Mouse (Mus musculus) thymus, postnatal 0 days (tissue): ENCODE results near the gene Ripor3. TPM values are rescaled to one million over a fixed set of nuclear protein-coding genes. Genes with fewer than 3 reads are reported as not detected.
"Not testable (repeated sequence)": the region's sequence is repeated elsewhere in the genome, so short reads cannot be mapped to it uniquely, and the experiment has no call there.

Experiments used
- DNase-seq: peaks from one replicate; pipeline ENCODE4 v3.0.0-alpha.2; 2015; ENCODE audit warnings: low spot score
- polyA plus RNA-seq: library from polyadenylated mRNA; unstranded; fragments of >200 nt; fragmentation: Nextera tagmentation; extraction: Ambion mirVana; gene quantifications from 2 replicates; pipeline ENCODE4 v1.2.1, GENCODE M21; 2015

The Ripor3 gene
- polyA plus RNA-seq = 0.18 and 0.30 TPM in 2 replicates

DNA sequence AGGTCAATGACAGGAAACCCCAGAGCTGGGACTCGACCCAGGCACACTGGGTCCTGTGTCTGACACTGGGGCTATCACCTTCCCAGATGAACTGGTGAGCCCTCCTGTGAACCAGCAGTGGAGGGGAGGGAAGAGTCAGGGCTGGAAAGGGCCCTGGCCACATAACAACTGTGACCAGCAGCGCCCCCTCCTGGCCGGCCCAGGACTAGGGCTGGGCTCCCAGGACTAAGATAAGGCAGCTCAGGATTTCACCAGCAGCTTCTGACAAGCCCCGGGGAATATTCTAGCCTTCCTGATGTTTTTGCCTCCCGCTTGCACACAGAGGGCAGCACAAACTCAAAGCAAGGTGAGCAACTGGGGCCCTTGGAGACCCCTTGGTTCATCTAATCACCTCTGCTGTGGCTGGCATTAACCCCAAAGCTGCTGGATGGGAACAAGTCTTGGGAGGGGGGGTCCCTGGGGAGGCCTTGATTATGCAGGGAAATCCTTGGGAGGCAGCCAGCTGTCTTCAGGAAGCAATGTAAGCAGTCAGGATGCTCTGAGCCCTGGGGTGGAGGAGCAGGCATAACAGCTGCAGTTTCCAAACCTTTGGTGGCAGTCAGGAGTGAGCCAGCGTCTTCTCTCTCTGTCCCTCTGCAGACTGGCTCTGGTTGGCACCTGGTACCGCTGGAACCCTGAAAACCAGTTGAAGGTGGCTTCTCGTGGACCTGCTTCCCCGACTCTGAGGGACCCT is at the start of gene Ripor3:
Gene Ripor3, minus strand, starts transcription at position 683 of the 733 bp plus-strand sequence.
- peak; percentile 66 for DNase-seq

DNA sequence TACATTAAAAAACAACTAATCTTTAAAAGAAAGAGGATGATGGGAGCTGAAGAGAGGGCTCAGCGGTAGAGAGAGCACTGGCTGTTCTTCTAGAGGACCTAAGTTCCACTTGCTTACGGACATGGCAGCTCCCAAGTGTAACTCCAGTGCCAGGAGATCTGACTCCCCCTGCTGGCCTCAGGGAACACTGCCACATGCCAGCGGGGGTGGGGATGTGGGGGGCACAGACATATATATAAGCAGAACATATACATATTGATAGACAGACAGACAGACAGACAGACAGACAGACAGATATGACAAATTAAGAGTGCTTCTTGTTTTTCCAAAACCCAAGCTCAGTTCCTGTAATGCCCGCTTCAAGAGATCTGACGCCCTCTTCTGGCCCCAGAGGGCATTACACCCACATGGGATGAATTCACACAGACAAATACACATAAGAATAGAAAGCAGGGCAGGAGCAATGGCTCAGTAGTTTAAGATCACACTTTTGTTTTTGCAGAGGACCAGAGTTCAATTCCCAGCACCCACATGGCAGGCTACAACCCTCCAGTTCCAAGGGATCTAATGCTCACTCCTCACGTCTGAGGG is 48.9 kb upstream of the Ripor3 start:
- no peak for DNase-seq

DNA sequence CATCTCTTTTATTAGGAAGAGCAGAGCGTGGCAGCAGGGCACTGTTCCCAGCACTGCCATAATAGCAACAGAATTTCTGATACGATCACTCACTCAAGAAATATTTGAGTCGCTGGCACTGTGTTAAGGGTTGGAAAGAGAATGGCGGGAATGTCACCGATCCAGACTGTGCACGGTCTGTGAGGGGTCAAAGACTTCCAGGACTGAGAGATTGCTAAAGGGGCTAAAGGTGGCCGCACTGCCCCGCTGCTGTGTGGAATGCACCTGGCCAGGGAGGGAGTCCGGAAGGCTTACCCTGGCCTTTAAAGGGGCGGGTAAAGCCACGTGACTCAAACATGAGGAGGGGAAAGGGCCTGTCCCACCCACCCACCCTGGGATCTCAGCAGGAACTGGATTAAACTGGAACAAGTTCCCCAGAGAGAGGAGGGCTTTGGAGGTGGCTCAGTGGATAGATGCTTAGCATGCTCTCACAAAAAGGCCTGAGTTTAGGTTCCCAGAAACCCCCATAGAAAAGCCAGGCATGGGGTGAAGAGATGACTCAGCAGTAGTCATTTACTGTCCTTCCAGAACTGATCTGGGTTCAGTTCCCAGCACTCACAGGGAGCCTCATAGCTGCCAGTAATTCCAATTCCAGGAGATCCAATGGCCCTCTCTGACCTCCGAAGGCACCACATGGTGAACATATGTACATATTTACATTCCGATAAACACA is 48.2 kb upstream of the Ripor3 start:
- no peak for DNase-seq

- DNase-seq = not testable (repeated sequence)
Observed at GRCm38 (mm10) chr2:168057876-168058275, 47.5 kb upstream of the Ripor3 start.

GRCm38 (mm10) chr2:168056666-168056933 is 46.2 kb upstream of the Ripor3 start:
- no peak for DNase-seq

- no peak for DNase-seq
Observed at GRCm38 (mm10) chr2:168055910-168056665, 45.7 kb upstream of the Ripor3 start.

- DNase-seq = no peak
Observed at GRCm38 (mm10) chr2:168054142-168054541, 43.7 kb upstream of the Ripor3 start.

GRCm38 (mm10) chr2:168052689-168053088 is 42.3 kb upstream of the Ripor3 start:
- peak; percentile 16 for DNase-seq

- no peak for DNase-seq
Observed at GRCm38 (mm10) chr2:168052156-168052555, 41.7 kb upstream of the Ripor3 start.

- no peak for DNase-seq
Observed at GRCm38 (mm10) chr2:168050000-168050942, 39.9 kb upstream of the Ripor3 start.

DNA sequence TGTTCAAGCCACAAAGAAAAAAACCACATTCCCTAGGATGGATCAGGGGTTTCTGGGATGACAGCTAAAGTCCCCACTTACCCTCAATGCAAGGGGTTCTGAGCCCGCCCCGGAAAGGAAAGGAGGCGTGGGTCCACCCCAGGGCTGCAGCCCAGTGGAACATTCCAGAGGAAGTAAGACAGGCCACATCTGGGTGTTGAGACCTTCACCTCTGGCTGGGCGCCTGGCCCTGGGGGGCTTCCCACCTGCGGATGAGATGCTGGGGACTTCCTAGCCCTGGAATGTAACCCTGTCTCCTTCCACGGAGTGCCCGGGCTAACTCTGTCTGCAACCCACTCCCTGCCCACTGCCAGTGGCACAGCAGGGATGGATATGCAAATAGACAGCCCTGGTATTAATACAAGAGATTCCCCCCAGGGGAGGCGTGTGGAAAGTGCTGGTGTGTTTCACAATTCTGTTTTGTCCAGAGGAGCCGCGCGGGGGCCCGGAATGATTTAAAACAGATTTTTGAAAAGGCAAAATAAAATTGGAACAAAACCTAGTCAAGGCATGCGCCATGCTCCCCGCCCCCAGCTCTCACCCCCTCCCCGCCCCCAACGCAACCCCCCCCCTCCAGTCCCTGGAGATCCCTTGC is 38.7 kb upstream of the Ripor3 start:
- no peak for DNase-seq

GRCm38 (mm10) chr2:168046467-168046866 is 36.0 kb upstream of the Ripor3 start:
- DNase-seq = no peak

DNA sequence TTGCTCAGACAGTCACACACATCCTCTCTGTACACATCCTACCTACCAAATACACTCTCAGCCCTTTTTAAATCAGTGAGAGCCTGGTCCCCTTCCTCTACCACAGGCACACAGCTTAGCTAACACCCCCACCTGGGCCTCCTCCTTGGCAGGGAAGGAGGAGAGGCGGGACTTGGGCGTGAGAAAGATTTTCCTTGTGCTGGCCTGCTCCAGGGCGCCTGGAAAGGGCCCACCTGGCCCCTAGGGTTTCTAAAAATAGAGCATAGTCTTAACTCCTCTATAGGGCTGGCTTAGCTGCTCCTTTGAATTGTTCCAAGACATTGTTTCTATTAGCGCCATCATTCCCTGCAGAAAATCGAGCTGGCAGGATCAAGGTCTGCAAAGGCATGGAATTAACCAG is 35.4 kb upstream of the Ripor3 start:
- no peak for DNase-seq

- no peak for DNase-seq
Observed at GRCm38 (mm10) chr2:168045357-168045756, 34.9 kb upstream of the Ripor3 start.

- no peak for DNase-seq
Observed at GRCm38 (mm10) chr2:168044681-168045287, 34.4 kb upstream of the Ripor3 start.

DNA sequence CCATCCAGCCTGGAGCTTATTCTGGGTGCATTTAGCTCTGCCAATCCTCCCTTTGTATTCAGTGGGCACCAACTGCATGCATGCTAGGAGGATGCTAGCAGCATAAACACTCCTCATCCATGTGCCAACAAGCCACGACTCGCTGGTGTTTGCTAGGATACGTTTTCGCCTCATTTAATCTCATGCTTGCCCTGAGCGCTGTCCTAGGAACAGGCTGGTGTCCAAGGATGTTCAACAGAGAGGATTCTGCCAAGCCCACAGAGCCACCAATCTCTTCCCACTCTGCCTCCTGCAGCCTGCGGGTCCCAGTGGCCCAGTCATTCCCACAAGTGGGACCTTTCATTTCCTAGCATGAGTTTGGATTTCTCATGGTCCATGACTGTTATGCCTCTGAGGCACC is 31.6 kb upstream of the Ripor3 start:
- DNase-seq = no peak

DNA sequence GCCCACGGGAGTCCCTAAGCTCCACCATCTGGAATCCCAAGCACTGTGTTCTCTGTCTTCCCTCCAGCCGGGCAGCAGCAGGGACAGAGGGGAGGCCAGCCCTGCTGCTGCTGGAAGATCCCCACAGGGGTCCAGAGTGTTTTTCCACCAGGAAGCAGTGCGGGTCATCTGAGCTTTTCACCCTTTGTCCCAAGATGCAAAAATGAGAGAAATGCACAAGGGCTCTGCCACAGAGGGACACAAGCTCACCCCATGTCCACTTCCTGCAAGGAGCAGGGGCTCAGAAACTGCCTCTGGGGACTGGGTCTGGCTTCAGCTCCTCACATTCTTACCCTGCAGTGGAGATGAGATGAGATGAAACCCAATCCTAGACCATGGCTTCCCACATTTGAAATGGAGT is 30.3 kb upstream of the Ripor3 start:
- no peak for DNase-seq

GRCm38 (mm10) chr2:168037063-168037462 is 26.6 kb upstream of the Ripor3 start:
- no peak for DNase-seq

DNA sequence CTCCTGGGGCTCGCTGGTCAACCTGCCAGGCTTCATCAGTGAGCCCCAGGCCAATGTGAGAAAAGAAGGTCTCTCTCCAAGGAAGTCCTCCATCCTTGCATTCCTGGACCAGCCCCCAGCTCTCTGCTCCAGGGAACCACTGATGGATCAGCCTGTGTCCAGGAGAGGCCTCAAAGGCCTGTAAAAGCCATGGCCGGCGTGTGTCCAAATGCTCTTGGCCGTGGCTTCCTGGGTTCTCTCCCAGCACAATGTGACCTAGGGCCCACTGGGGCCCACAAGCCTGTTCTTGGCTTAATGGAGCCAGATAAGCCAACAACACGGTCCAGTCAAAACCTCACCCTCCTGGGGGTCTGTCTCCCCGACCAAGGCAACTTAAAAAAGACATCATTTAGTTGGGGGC is 25.5 kb upstream of the Ripor3 start:
- no peak for DNase-seq

GRCm38 (mm10) chr2:168033905-168034304 is 23.5 kb upstream of the Ripor3 start:
- no peak for DNase-seq
